Mouse (Mus musculus): Measurements from ENCODE around the gene Fbxl12.

Gene Fbxl12

DNA sequence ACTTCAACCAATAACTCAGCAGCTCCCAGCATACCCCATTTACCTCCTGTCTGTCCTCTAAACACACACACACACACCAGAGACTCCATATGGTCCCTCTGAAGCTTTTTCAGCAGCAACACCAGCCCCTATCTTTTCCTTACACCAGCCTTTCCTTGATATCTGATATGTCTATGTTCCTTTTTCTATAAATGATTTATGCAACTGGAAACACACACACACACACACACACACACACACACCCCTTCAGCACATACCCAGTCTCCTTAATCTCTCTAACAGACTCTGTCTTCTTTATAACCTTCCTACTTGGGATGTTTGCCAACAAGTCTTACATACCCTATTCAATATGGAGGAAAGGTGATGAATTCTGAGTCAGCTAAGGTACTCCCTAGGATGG is 73.5 kb downstream of the Fbxl12 start:
- no peak for DNase-seq (ENCODE audit: low read depth, low spot score)
